Mouse (Mus musculus): ENCODE measurements around the gene Azin2.

Gene Azin2

GRCm38 (mm10) chr4:128978634-128979033, 16.4 kb upstream of the Azin2 start:
- WGBS: 63% methylated on average over 1 of the region's 1 CpGs

GRCm38 (mm10) chr4:128977217-128977616, 15.0 kb upstream of the Azin2 start:
- 76% methylated on average over 3 of the region's 3 CpGs for WGBS

GRCm38 (mm10) chr4:128976577-128976976, 14.3 kb upstream of the Azin2 start:
- 96% methylated on average over 4 of the region's 4 CpGs for whole genome bisulfite sequencing

DNA sequence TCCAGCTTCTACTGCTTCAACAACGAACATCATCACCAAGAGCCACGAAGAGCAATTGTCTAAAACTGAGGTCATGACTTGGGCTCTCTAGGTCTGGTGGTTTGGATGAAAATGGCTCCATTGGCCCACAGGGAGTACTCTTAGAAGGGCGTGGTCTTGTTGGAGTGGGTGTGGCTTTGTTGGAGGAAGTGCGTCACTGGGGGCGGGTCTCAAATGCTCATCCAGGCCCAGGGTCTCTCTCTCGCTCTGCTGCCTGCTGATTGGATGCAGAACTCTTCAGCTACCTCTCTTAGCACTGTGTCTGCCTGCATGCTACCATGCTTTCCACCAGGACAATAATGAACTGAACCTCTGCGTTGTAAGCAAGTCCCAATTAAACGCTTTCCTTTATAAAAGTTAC, 12.4 kb upstream of the Azin2 start:
- 89% methylated on average over 8 of the region's 8 CpGs for WGBS

- WGBS: 45% methylated on average over 14 of the region's 14 CpGs
These were observed 8.9 kb upstream of the Azin2 start for GRCm38 (mm10) chr4:128971065-128971694.

DNA sequence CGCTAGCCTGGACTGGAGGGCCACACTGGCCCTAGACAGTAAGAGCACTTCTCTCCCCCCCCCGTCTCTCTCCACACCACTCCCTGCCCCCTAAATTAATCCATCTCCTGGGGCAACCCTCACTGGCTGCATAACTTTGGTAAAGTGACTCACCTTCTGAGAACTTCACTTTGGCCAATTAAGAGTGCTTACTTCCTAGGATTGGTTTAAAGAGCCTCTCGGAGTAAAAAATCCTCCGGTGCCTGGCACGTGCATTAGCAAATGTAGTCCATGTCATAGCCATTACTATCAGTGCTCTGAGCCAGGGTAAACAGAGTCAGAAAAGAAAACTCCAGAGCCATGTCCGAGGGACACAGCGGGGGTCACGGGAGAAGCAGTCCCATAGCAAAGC, 8.2 kb upstream of the Azin2 start:
- 85% methylated on average over 7 of the region's 8 CpGs for WGBS

- 74% methylated on average over 18 of the region's 18 CpGs for WGBS
These were observed 7.6 kb upstream of the Azin2 start for GRCm38 (mm10) chr4:128969607-128970416.

GRCm38 (mm10) chr4:128969081-128969480, 6.8 kb upstream of the Azin2 start:
- WGBS: 82% methylated on average over 5 of the region's 5 CpGs

DNA sequence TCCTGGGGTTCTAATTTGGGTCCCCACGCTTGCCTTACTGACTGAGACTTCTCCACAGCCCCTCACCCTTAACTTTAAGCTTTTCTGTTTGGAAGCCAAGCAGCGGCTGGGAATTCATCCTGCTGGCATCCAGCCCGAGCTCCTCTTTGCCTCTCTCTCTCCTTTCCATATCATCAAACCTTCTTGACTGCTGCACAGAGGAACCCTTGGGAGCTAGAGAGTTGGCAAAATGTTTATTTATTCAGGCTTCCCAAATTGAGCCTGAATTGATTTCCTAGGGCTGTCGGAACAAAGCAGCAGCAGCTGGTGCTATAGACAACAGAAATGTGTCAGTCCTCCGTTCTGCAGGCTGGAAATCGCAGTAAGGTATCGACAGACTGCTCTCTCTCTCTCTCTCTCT, 4.5 kb upstream of the Azin2 start:
- WGBS: 11% methylated on average over 7 of the region's 7 CpGs

GRCm38 (mm10) chr4:128962926-128963290, 666 bp upstream of the Azin2 start:
- WGBS: 6% methylated on average over 9 of the region's 9 CpGs

GRCm38 (mm10) chr4:128961301-128962028, 777 bp downstream of the Azin2 start:
- WGBS: 24% methylated on average over 16 of the region's 16 CpGs

DNA sequence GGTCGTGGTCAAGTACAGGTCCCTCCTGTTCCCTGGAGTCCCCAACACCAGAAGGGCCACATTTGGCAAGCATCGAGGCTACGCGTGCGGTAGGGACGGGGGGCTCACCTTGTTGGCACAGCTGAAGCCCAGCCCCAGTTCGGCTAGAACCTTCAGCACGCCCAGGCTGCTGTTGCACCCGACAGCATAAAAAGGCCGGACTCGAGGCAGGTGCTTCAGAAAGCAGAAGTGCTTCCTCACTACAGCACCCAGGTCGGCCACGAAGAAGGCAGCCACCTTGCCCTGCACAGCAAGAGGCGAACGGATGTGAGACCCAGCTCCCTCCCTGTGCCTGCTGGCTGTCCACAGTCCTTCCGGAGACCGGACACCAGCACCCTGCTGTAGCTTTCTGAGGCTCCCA, 2.6 kb downstream of the Azin2 start:
- 86% methylated on average over 17 of the region's 17 CpGs for WGBS

DNA sequence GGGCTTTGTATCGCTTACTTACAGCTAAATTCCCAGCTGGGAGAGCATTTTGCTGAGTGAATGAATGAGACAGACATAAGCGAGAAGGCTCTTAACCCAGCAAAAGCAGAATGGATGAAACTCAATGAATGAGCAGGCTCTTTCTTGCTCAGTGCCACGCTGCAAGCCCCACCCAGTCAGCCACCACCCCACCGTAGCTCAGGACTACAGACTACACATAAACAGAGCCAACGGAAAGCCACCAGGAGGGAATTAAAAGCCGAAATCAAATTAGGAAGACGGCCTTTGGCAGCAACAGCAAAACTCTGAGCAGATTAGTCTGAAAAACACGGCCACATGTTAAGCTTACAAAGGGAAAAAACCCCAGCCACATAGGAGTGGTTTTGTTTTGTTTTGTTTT, 3.4 kb downstream of the Azin2 start:
- 53% methylated on average over 8 of the region's 8 CpGs for WGBS

DNA sequence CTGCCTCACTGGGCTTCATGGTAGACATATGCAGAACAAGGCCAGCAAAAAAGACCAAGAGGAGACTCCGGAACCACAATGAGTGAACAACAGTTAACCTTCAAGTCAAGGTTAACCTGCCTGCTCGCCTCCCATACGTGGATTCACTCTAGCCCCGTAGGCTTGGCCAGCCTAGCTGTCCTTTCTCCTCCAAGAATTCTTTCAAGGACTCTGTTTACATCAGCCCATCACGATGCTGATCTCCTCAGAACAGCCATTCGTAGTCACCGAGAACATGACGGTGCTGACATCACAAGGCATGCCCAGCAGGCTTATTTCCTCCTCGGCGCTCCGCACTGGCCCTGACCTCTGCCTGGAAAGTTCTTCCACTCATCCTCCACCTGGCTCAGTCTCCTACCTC, 4.1 kb downstream of the Azin2 start:
- WGBS: 80% methylated on average over 11 of the region's 11 CpGs

GRCm38 (mm10) chr4:128957155-128957911, 4.9 kb downstream of the Azin2 start:
- WGBS: 18% methylated on average over 11 of the region's 11 CpGs

DNA sequence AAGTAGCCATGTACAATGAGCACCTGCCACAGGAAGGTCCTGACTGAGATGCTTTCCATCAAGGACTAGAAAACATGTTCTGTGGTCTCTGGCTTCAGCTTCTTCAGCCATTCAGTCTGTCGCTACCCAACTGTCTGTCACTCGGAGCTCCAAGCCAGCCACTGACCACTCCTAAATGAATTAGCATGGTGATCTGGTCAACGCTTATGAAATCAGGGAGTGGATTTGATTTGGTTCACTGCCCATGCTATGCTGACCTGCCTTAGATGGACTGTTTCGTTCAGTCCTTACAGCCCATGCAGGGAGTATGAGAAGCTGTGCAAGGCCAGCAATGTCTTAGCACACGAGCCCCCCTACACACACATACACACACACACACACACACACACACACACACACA, 8.4 kb downstream of the Azin2 start:
- WGBS: 91% methylated on average over 5 of the region's 5 CpGs

DNA sequence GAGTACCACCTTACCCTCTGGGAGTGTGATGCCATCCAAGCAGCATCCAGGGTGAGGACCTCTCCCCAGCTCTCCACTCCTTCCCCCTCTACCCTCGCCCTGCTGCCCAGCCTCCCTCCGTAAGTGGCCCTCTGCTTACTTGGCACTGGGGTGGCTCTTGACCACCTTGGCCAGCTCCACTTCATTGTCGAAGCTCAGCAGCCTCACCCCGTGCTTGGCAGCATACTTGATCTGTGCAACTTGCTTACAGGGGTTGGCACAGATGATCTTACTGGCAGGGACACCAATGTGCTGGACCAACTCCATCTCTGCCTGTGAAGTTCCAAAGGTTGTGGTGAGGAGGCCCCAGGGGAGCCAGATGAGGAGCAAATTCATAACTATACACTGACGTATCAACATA, 11.8 kb downstream of the Azin2 start:
- 59% methylated on average over 5 of the region's 5 CpGs for WGBS

DNA sequence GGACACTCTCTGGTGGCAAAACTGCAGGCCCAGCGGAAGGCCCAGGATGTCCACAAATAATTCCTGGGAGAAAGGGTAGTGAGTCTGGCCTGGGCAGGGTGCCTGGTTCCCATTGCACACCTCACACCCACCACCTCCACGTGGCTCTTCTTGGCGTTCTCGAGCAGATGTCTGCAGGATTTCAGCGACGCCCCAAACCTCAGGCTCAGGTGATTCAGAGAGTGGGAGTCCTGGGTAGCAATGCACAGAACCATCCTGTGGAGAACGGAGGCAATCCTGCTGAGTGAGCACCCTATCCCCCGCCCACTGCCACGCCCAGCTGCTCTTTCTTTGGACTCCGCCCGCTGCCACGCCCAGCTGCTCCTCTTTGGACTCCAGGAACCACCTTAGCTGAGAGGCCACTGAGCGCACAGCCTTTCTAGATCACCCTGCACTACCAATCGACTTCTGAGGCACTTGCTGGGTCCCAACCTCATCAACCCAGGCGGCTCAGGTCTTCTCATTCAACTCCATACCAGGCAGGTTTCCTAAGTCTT, 12.7 kb downstream of the Azin2 start:
- WGBS: 47% methylated on average over 15 of the region's 15 CpGs

- WGBS: 32% methylated on average over 6 of the region's 6 CpGs
These were observed 14.0 kb downstream of the Azin2 start for GRCm38 (mm10) chr4:128948137-128948674.

DNA sequence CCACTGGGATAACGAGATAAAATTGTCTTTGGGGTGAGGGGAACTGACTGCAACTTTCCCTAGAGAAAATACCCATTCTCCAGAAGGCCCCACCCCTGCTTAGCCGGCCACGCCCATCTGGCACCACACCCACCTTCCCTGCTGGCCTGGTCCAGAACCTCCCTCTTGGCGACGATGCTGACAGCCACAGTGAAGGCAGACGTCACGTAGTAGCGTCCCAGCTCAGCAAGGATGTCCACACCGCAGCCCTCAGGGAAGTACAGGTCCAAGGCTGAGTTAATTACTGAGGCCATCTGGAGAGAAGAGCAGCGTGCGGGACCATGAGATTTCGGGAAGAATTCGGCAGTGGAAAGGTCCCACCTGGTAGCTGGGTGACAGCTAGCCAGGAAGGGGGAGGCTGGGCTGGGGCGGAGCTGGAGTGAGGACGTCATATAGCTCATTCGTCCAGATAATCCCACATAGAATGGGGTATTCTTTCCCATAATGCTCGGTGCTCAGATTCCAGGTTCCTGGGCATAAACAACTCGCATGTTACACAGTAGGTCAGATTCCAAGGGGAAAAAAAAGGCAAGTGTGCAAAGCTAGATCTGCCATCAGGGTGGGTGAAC, 14.8 kb downstream of the Azin2 start:
- WGBS: 30% methylated on average over 18 of the region's 18 CpGs

DNA sequence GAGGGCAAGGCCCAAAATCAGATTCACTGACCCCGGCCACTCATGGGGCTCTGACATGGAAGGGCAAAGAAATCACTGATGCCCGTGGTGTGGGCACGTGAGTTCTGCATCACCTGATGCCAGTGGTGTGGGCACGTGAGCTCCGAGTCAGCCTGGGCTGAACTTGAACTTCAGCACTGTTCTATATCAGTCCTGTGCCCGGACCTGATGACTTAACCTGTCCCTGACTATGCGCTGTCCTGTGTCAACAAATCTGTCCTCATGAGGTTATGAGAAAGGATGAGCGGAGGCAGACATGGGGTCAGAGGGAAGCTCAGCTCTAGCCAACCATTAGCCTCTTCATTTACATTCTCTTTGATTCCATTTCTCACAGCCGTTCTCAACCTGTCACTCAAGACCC, 15.5 kb downstream of the Azin2 start:
- 93% methylated on average over 9 of the region's 9 CpGs for WGBS
